Mouse (Mus musculus): ENCODE measurements around the gene Itpr2.

DNA sequence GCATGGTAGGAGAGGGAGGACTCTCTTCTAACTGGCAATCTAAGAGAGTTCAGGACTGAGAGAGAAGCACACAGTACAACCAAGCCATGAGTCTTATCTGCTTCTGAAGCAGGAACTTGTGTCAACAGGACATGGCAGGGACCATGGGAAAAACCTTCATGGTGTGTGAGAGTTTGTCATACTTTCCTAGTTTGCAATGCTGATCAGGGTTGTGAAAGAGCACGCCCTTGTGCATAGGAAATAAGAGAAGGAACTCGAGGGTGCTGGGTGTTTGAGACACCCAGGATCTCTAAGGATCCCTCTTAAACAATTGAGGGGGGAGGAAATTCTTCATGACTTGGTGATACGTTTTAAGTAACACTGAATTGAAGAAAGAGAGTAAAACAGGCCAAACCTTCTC is 172.9 kb downstream of the Itpr2 start:
- TF ChIP-seq CTCF (IDR thresholded peaks at IDR 0.05; ENCODE audit: borderline replicate concordance, insufficient read depth, low read depth, low read length) (no peak), POLR2A (IDR thresholded peaks at IDR 0.05; ENCODE audit: borderline replicate concordance, insufficient read depth, low read length) (no peak)

Measured in cerebellum, adult 2 months (tissue).